Mouse (Mus musculus): Measurements from ENCODE around the gene Cdk6.

DNA sequence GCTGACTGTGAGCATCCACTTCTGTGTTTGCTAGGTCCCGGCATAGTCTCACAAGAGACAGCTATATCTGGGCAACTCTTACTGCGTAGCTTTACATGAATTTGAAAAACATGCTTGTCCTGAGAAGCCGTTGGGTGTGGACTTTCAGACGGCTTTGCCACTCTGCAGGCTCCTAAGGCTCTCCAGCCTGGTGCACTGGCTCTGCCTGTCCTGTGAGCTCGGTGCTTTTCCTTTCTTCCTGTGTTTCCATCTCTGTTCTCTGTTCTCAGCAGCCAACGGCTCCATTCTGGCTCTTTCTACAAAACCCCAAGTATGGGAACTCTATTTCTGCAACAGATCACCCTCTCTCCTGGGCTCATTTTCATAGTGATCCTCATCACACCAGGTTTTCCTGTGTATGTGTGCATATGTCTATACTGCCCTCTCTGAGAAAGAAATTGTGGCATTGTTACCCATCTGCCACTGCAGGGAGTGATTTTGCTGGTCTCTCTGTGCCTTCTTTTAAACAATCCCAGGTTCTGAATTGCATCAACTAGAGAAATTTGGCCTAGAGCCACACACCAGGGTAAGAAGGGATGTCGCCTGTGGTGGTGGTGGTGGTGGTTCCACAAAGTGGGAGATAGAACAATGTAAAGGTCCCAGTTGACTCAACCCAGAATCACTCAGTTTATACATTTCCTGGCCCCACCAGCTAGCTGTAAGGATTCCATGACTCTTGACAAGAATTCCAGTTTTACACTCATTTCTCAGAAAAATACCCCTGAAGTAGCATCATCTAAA lies 137.9 kb downstream of the Cdk6 start:
- no peak for TF ChIP-seq POLR2A (IDR thresholded peaks at IDR 0.05; ENCODE audit: borderline replicate concordance, extremely low read depth, low read depth, low read length)
- no peak for TF ChIP-seq CTCF (IDR thresholded peaks at IDR 0.05; ENCODE audit: insufficient read depth, low read length)
